In genomic region chr16:85899301-85899721, GRCm38 (mm10) we compare ENCODE assay signal across 8 mouse cellular contexts. TPM values are rescaled to one million over a fixed set of nuclear protein-coding genes. Genes with fewer than 3 reads are reported as not detected.
DNase-seq lines count a peak whose midpoint lies in the region; ATAC-seq and TF ChIP-seq lines count a peak whose summit lies in the region.

No protein-coding gene starts in this region.

- peak overlapping the region; percentile 39 for H3K9ac ChIP-seq in embryonic facial prominence, embryonic 11.5 days (replicated peaks; ENCODE audit: low read length)
- H3K9ac ChIP-seq in heart, embryonic 14.5 days (ENCODE audit: low read length) = peak overlapping the region; percentile 78
- H3K9ac ChIP-seq in lung, postnatal 0 days (replicated peaks; ENCODE audit: low read depth) = no peak overlapping the region

- peak overlapping the region; percentile 57 for H3K4me3 ChIP-seq in embryonic facial prominence, embryonic 11.5 days (ENCODE audit: low read depth, low read length)
- H3K4me3 ChIP-seq in heart, embryonic 14.5 days (ENCODE audit: control insufficient read depth in 1 of 2, insufficient read depth in 1 of 2, low read depth in 1 of 2, low read length in 2 of 2) = peak overlapping the region; percentile 65 to 68
- H3K4me3 ChIP-seq in lung, postnatal 0 days (ENCODE audit: low read depth, low read length) = peak overlapping the region; percentile 53; the same call in 1 of the 2 replicates

- 18% methylated on average over 25 of the region's 25 CpGs for WGBS in embryonic facial prominence, embryonic 11.5 days
- 13% methylated on average over 25 of the region's 25 CpGs for WGBS in heart, embryonic 14.5 days
- 18% methylated on average over 25 of the region's 25 CpGs for WGBS in lung, postnatal 0 days

- peak; percentile 46 for TF ChIP-seq CTCF in lung, postnatal 0 days (IDR thresholded peaks at IDR 0.05)

- no peak for TF ChIP-seq EP300 in lung, postnatal 0 days (IDR thresholded peaks at IDR 0.05)

- H3K4me2 ChIP-seq in embryonic facial prominence, embryonic 11.5 days (ENCODE audit: low read depth, low read length) = peak overlapping the region; percentile 96
- peak overlapping the region; percentile 95 for H3K4me2 ChIP-seq in heart, embryonic 14.5 days (ENCODE audit: low read length)
- H3K4me2 ChIP-seq in lung, postnatal 0 days (replicated peaks; ENCODE audit: low read depth, low read length) = peak overlapping the region; percentile 82

- no peaks in the 10 kb centered on the region for H3K9me3 ChIP-seq in embryonic facial prominence, embryonic 11.5 days (replicated peaks; ENCODE audit: control insufficient read depth, low read length)
- H3K9me3 ChIP-seq in heart, embryonic 14.5 days (ENCODE audit: control insufficient read depth, low read length) = no peaks in the 10 kb centered on the region
- H3K9me3 ChIP-seq in lung, postnatal 0 days (ENCODE audit: low read length) = no peaks in the 10 kb centered on the region

- peaks cover 10% of the 10 kb centered on the region for H3K27me3 ChIP-seq in embryonic facial prominence, embryonic 11.5 days (ENCODE audit: control insufficient read depth, insufficient read depth, low read length)
- no peaks in the 10 kb centered on the region for H3K27me3 ChIP-seq in heart, embryonic 14.5 days (ENCODE audit: control insufficient read depth, insufficient read depth, low read length)
- 0 out of 2 replicates have a peak, but pooled peaks cover 5% of the 10 kb centered on the region for H3K27me3 ChIP-seq in lung, postnatal 0 days (replicated peaks; ENCODE audit: insufficient read depth, low read length)

- H3K36me3 ChIP-seq in embryonic facial prominence, embryonic 11.5 days (replicated peaks; ENCODE audit: control insufficient read depth, insufficient read depth, low read depth, low read length) = no peaks in the 10 kb centered on the region
- H3K36me3 ChIP-seq in heart, embryonic 14.5 days (ENCODE audit: control insufficient read depth, insufficient read depth, low read length) = no peaks in the 10 kb centered on the region
- no peaks in the 10 kb centered on the region for H3K36me3 ChIP-seq in lung, postnatal 0 days (ENCODE audit: insufficient read depth, low read length)

- DNase-seq in frontal cortex, postnatal 14 days (ENCODE audit: low spot score in 2 of 2) = no peak
- peak; percentile 44 for DNase-seq in embryonic facial prominence, embryonic 11.5 days (ENCODE audit: low spot score)
- peak; percentile 69 for DNase-seq in kidney, postnatal 10 days
- DNase-seq in lung, postnatal 0 days (ENCODE audit: low spot score) = peak; percentile 44
- DNase-seq in right cerebral cortex, postnatal 10 days (ENCODE audit: low spot score in 2 of 2) = peak; percentile 26 to 35
- DNase-seq in natural killer cell, adult 2 months (ENCODE audit: low spot score in 2 of 2) = no peak

- no peaks in the 10 kb centered on the region for H3K4me1 ChIP-seq in embryonic facial prominence, embryonic 11.5 days (ENCODE audit: control insufficient read depth, insufficient read depth, low read length)
- peaks cover 7 to 9% of the 10 kb centered on the region in 2 experiments; a peak in 2 of 4 replicates for H3K4me1 ChIP-seq in heart, embryonic 14.5 days (ENCODE audit: control insufficient read depth in 2 of 2, insufficient read depth in 2 of 2, low read length in 2 of 2)
- H3K4me1 ChIP-seq in lung, postnatal 0 days (ENCODE audit: insufficient read depth, low read depth, low read length) = peaks cover 11% of the 10 kb centered on the region; the same call in 1 of the 2 replicates

- peak; percentile 19; the same call in 1 of the 2 replicates for ATAC-seq in frontal cortex, adult (ENCODE audit: low TSS enrichment)
- ATAC-seq in embryonic facial prominence, embryonic 11.5 days (replicated peaks; ENCODE audit: insufficient number of reproducible peaks, low FRiP score, low TSS enrichment, low read depth) = peak; percentile 47; the same call in 1 of the 2 replicates
- ATAC-seq in heart, embryonic 14.5 days (ENCODE audit: insufficient number of reproducible peaks, insufficient read depth, low FRiP score, low read depth) = no peak
- 0 out of 2 replicates have a peak, but pooled peaks have one; percentile 43 for ATAC-seq in lung, postnatal 0 days

- no peak overlapping the region for H3K27ac ChIP-seq in embryonic facial prominence, embryonic 11.5 days (replicated peaks; ENCODE audit: low read depth, low read length)
- H3K27ac ChIP-seq in heart, embryonic 14.5 days (replicated peaks in 1 of 2; ENCODE audit: control insufficient read depth in 1 of 2, insufficient read depth in 1 of 2, low read depth in 2 of 2, low read length in 2 of 2) = no peak overlapping the region
- no peak overlapping the region for H3K27ac ChIP-seq in lung, postnatal 0 days (ENCODE audit: low read length)

RNA-seq across cellular contexts. Expression of gene Adamts5, which starts 2.3 kb away (rescaled TPM):
- 1.6 and 1.7 TPM in 2 replicates for polyA plus RNA-seq in embryonic facial prominence, embryonic 11.5 days (2014; fragmentation: Nextera tagmentation; extraction: Ambion mirVana)
- polyA plus RNA-seq in heart, embryonic 14.5 days (2014; fragmentation: Nextera tagmentation; extraction: Ambion mirVana) = 3.0 and 4.0 TPM in 2 replicates
- 1.8 and 2.1 TPM in 2 replicates for polyA plus RNA-seq in lung, postnatal 0 days (2015; fragmentation: Nextera tagmentation; extraction: Ambion mirVana)

Comparison
In these comparisons a context has a peak if more than half of its experiments do, and no peak if none do; other contexts are left out.
1. DNase-seq: peak in embryonic facial prominence, embryonic 11.5 days (single experiment), kidney, postnatal 10 days (single experiment), lung, postnatal 0 days (single experiment) and right cerebral cortex, postnatal 10 days (2 of 2); none in frontal cortex, postnatal 14 days (0 of 2) and natural killer cell, adult 2 months (0 of 2).
2. Peak in every context shown above with its lines, with median percentiles within 50 percentile points of each other: H3K4me2 ChIP-seq and H3K4me3 ChIP-seq.